Mouse (Mus musculus): ENCODE data around the gene Kcnab1.
A peak's percentile ranks its signal among the peaks of the same experiment; 100 is the strongest.
"Not testable (repeated sequence)": the region's sequence is repeated elsewhere in the genome, so short reads cannot be mapped to it uniquely, and the experiment has no call there.

The Kcnab1 gene

GRCm38 (mm10) chr3:65365921-65366710 lies 256.9 kb downstream of the Kcnab1 start:
- no peak for DNase-seq (ENCODE audit: low spot score in 2 of 2)

- no peak for DNase-seq (ENCODE audit: low spot score in 2 of 2)
These were observed 258.8 kb downstream of the Kcnab1 start for GRCm38 (mm10) chr3:65367944-65368343.

- DNase-seq (ENCODE audit: low spot score in 2 of 2) = no peak
These were observed 263.4 kb downstream of the Kcnab1 start for GRCm38 (mm10) chr3:65372552-65372951.

DNA sequence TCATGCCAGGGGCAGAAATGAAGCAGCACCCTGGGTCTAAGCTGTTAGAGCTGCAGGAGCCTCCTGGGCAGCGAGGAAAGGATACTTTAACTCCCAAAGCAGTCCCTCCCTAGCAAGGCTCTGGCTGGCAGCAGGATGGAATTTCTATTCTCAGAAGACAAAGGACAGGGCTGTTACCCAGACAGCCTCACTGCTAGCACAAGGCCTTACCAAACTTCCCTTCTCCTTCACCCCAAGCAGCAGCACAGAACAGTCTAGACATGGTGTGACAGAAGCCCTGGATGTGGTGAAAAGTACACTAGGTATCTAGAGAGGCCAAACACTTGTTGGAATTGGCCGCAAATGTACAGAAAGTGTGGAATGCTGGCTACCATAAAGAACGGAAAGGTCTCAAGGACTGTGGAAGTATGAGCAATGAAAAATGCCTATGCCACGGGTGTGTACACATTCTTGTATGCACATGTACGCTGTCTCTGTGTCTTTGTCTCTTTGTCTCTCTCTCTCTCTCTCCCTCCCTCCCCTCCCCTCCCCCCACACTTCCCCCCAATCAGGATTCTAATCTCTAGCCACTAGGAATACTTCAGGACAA lies 264.5 kb downstream of the Kcnab1 start:
- no peak for DNase-seq (ENCODE audit: low spot score in 2 of 2)

GRCm38 (mm10) chr3:65374729-65375128 lies 265.5 kb downstream of the Kcnab1 start:
- no peak for DNase-seq (ENCODE audit: low spot score in 2 of 2)

- DNase-seq (ENCODE audit: low spot score in 2 of 2) = no peak
These were observed 269.5 kb downstream of the Kcnab1 start for GRCm38 (mm10) chr3:65378724-65379123.

DNA sequence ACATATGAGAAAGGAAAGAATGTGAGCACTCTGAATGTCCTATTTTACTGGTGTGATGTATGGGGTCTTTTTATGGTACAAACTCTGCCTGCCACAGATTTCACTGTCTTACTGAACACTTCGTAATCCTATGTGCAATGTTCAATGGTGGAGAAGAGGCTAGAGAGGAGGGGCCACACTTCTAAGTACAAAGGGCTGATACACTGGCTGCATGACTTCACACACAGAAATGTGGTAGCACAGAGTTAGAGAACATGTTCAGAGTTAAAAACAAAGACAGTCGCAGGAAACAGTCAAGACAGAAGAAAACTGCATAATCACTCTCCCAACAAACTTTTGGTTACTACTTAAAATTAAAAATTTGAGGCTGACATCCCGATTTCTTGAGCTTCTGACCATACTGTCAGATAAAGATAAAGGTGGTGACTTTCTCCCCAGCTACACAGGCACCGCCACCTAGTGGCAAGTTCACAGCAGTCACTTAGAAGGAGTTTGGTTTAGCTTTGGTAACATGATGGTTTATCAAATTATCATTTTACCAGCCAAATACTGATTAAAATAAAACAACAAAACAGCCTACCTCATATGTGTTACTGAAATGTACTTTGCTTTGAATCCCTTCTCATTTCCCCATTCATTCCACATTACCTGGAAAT lies 270.8 kb downstream of the Kcnab1 start:
- DNase-seq (ENCODE audit: low spot score in 2 of 2) = peak in 1 of 2 experiments; percentile 43

- no peak for DNase-seq (ENCODE audit: low spot score in 2 of 2)
These were observed 271.9 kb downstream of the Kcnab1 start for GRCm38 (mm10) chr3:65381094-65381493.

DNA sequence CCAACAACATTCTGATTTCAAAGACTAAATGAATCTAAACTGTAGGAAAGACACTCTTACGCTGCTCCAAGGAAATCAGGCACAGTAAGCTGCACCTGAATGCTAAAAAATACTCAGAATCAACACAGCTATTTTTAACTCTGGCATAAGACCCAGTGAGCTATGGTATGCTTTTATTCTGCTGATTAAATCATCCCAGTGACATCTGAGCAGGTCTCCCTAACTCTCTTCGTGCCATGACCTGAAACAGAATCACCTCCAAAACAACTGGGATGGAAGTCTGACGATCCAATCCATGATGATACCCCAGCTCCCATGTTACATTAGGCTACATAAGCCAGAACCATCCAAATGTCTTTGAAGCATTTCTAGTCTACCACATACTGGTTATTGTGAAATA lies 275.2 kb downstream of the Kcnab1 start:
- no peak for DNase-seq (ENCODE audit: low spot score in 2 of 2)

DNA sequence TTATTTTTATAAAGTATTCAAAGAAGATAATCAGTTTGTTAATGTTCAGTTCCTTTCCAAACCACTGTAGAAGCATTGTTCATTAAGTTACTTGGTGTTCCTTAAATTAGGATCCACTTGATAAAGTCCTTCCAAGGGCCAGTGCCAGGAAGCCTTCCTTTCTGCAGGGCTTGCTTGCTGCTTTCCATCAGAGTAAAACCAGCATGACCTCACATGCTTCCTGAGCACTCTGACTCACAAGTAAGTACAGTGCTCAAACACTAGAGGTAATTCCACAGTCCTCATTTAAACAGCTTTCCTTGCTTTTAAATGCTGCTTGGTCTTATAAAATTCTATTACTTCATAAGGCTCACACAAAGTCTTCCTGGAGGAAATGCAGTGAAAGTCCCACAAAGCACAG lies 276.6 kb downstream of the Kcnab1 start:
- DNase-seq (ENCODE audit: low spot score in 2 of 2) = no peak

DNA sequence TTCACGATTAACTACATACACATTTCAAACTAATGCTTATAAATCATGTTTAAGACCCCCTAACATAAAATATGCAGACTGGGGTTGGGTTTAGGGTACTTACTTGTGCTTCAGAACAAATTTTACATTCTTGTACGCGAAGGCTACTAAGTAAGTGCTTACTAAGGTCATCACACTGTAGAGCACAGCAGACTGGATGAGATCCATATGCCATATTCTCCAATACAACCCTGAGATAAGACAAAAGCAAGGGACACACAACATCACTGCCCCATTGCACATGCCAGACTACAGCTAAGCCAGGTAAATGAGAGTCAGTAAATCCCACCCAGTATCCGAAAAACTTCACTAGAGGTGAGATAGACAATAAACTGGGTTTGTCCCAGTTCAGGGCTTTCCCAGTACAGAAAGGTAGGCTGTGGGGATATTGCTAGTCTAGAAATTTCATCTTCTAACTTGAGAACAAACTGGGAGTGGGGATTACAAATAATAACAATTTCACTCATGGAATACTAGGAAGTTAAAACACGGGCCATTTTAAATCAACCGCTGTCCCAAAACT lies 282.1 kb downstream of the Kcnab1 start:
- DNase-seq (ENCODE audit: low spot score in 2 of 2) = no peak

DNA sequence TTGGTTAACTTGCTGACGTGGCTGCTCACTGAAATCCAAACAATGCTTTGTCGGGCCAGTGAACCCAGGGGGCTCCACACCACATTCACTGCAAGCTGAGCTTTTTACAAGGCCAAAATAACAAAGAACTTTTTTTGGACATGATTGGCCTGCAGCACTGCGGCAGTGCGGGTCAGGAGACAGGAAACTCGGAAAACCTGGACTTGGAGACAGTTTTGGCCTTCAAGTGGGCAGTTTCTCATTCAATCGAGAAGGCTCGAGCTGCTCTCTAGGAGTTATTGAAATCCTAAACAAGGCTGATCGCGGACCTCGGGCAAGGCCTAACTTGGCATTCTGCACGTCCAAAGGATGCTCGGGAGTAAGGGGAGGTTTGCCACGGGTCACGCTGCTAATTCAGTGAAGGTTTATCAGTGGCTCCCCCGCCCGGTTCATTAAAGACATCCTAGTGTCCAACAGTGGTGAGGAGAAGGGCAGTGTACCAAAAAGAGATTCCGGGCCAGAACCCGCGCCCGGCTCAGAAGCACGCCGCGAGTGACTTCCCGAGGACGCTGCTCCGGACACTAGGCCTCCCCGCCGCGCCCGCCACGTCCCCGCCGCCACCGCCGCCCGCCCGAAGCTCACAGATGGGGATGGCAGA lies 282.7 kb downstream of the Kcnab1 start:
- DNase-seq (ENCODE audit: low spot score in 2 of 2) = peak in 1 of 2 experiments; percentile 11

GRCm38 (mm10) chr3:65392421-65392817 lies 283.2 kb downstream of the Kcnab1 start, which contains the start of gene Ssr3:
Gene Ssr3 (minus strand): TSS chr3:65392623.
- DNase-seq (ENCODE audit: low spot score in 2 of 2) = peak; percentile 94 to 97

GRCm38 (mm10) chr3:65395111-65395510 lies 285.9 kb downstream of the Kcnab1 start:
- not testable (repeated sequence) for DNase-seq (ENCODE audit: low spot score in 2 of 2)

GRCm38 (mm10) chr3:65396835-65397504 lies 287.8 kb downstream of the Kcnab1 start:
- DNase-seq (ENCODE audit: low spot score in 2 of 2) = no peak

DNA sequence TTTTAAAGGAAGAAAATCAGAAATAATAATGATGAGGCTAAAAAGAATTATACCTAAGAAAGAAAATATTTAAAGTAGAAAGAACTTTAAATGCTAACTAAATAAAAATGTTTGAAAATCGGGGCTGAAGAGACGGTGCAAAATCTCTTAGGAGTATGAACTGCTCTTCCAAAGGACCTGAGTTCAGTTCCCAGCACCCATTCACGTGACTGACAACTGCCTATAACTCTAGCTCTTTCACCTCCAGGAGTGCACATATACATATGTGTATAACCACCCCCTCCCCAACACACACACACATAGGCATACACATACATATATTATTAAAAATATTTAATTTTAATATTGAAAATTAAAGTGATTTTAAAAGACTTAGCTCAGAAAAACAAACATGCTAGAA lies 288.4 kb downstream of the Kcnab1 start:
- no peak for DNase-seq (ENCODE audit: low spot score in 2 of 2)

DNA sequence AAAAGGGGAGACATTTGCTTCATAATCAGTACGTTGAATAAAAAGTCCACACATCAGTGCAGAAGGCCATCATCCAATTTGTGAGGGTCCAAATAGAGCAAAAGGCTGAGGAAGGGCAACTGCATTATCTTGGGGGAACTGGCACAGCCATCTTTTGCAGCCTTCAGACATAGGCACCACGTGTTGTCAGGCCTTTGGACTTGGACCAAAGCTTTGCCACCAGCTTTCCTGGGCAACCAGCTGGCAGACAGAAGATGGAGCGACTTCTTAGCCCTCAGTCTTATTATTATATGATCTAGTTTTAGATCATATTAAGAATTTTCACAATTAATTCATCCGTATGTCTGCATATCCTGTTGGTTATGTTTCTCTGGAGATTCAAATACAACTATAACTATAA lies 296.6 kb downstream of the Kcnab1 start:
- no peak for DNase-seq (ENCODE audit: low spot score in 2 of 2)

GRCm38 (mm10) chr3:65407891-65408290 lies 298.7 kb downstream of the Kcnab1 start:
- DNase-seq (ENCODE audit: low spot score in 2 of 2) = no peak

GRCm38 (mm10) chr3:65416571-65416970 lies 307.4 kb downstream of the Kcnab1 start:
- DNase-seq (ENCODE audit: low spot score in 2 of 2) = no peak

- no peak for DNase-seq (ENCODE audit: low spot score in 2 of 2)
These were observed 308.9 kb downstream of the Kcnab1 start for GRCm38 (mm10) chr3:65417913-65418594.

DNA sequence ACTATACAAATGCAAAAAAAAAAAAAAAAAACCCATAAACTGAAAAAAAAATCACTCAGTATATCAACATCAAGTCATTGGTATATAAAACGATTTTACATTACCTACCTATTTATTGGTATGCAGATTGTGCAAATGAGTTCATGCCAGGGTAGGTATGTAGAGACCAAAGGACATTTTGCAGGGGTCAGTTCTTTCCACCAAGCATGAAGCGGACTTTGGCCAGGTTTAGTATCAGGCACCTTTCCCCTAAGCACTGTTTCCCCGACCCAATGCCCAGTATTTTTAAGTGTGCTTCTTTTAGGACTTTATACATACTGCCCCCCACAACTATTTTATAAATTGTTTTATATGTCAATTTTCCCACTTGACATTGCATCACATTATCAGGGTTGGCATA lies 310.5 kb downstream of the Kcnab1 start:
- DNase-seq (ENCODE audit: low spot score in 2 of 2) = no peak
